14 mouse cellular contexts compared by ENCODE assay signal in the genomic region with DNA sequence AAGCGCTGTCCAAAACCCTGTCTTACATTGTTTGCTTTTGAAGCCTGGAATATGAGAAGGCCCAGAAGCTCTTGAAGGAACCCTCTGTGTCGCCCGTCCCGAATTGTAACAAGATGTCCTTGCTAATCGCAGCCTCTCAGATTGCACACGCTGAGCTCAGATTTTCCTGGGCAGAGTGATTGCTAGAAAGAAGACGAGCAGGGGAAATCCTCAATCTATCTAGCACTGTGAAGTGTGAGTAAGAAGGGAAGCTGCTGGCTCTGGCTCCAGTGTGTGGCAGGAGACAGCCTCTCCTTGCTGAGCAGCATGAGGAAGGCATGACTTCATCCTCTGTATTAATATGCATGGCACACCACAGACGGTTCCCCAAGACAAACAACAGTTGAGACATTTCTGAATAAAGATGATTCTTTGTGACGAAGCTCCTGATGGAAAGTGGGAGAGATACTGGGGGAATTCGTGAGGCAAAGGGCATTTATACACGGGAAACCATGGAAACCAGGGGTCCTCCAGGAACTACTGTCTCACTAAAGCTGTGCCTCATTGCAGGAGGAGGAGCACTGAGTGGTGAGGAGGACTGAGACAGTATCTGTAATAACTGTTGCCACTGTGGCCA. TPM values are rescaled to one million over a fixed set of nuclear protein-coding genes. Genes with fewer than 3 reads are reported as not detected.
DNase-seq lines count a peak whose midpoint lies in the region; ATAC-seq and TF ChIP-seq lines count a peak whose summit lies in the region.
"Had no signal": no experiment of that assay in that cellular context is flagged by ENCODE, and none has a peak within 500 bp of the region (broad histone marks: within the 10 kb centered on the region; RNA-seq: fewer than 3 reads in every experiment).

No protein-coding gene starts in this region.

- H3K27ac ChIP-seq in CH12.LX (ENCODE audit: insufficient read depth, low read depth) = no peak overlapping the region
- H3K27ac ChIP-seq in embryonic facial prominence, embryonic 13.5 days = peak overlapping the region; percentile 55; the same call in 1 of the 2 replicates
- H3K27ac ChIP-seq in hindbrain, embryonic 15.5 days (replicated peaks) = 0 out of 2 replicates have a peak overlapping the region, but pooled peaks have one; percentile 36
- H3K27ac ChIP-seq: limb, embryonic 12.5 days had no signal

- no peak for TF ChIP-seq CTCF in CH12.LX (conservative IDR thresholded peaks at IDR 0.05 in 1 of 2, IDR thresholded peaks at IDR 0.05 in 1 of 2; ENCODE audit: low read depth in 2 of 2, low read length in 2 of 2)

- in situ Hi-C loops in CH12.LX (cut with MboI; ENCODE audit: low pct_ligation_motif_present, low pct_unique_long_range_greater_than_20kb, low sequenced_read_pairs) = no loop called here

- H3K9me3 ChIP-seq in CH12.LX (replicated peaks; ENCODE audit: low read length) = no peaks in the 10 kb centered on the region
- H3K9me3 ChIP-seq in embryonic facial prominence, embryonic 13.5 days = no peaks in the 10 kb centered on the region
- H3K9me3 ChIP-seq in hindbrain, embryonic 15.5 days = no peaks in the 10 kb centered on the region
- H3K9me3 ChIP-seq: limb, embryonic 12.5 days; megakaryocyte, embryonic 14.5 days had no signal

- 23% methylated on average over 11 of the region's 11 CpGs for WGBS in embryonic facial prominence, embryonic 13.5 days
- 57% methylated on average over 11 of the region's 11 CpGs for WGBS in hindbrain, embryonic 15.5 days

- intact Hi-C loops in left cerebral cortex, postnatal 4 days (cut with DNase I) = no loop called here
- intact Hi-C loops in heart, postnatal 10 days (cut with DNase I) = no loop called here

- no peak for ATAC-seq in embryonic facial prominence, embryonic 13.5 days (ENCODE audit: insufficient number of reproducible peaks, insufficient read depth, low FRiP score, low TSS enrichment, low read depth)
- ATAC-seq in hindbrain, embryonic 15.5 days (ENCODE audit: low FRiP score, low read depth) = peak; percentile 77; the same call in 1 of the 2 replicates

- TF ChIP-seq POLR2A in CH12.LX (IDR thresholded peaks at IDR 0.05; ENCODE audit: low read depth, low read length) = no peak

- DNase-seq in CH12.LX (ENCODE audit: extremely low read depth) = peak; percentile 78
- peak; percentile 13 for DNase-seq in left cerebral cortex, postnatal 4 days
- no peak for DNase-seq in heart, postnatal 10 days
- no peak for DNase-seq in ovary, postnatal 36 days (ENCODE audit: low spot score)
- no peak for DNase-seq in cerebellum, postnatal 36 days
- DNase-seq in embryo, embryonic 11 days = no peak
- DNase-seq: adrenal gland, postnatal 36 days; retina, postnatal 1 day; thymus, postnatal 14 days had no signal

- peaks cover 2% of the 10 kb centered on the region for H3K27me3 ChIP-seq in CH12.LX (replicated peaks)
- peaks cover 15% of the 10 kb centered on the region; the same call in 1 of the 2 replicates for H3K27me3 ChIP-seq in embryonic facial prominence, embryonic 13.5 days
- H3K27me3 ChIP-seq in hindbrain, embryonic 15.5 days = no peaks in the 10 kb centered on the region

- no peak for TF ChIP-seq RAD21 in CH12.LX (IDR thresholded peaks at IDR 0.05; ENCODE audit: low read depth, low read length)

- H3K9ac ChIP-seq in CH12.LX (ENCODE audit: insufficient read depth, low read depth) = no peak overlapping the region
- no peak overlapping the region for H3K9ac ChIP-seq in embryonic facial prominence, embryonic 13.5 days
- no peak overlapping the region for H3K9ac ChIP-seq in hindbrain, embryonic 15.5 days
- H3K9ac ChIP-seq: limb, embryonic 12.5 days had no signal

- peaks cover 19 to 35% of the 10 kb centered on the region in 2 experiments for H3K4me1 ChIP-seq in CH12.LX (ENCODE audit: control insufficient read depth in 1 of 2, insufficient read depth in 2 of 2)
- H3K4me1 ChIP-seq in embryonic facial prominence, embryonic 13.5 days = peaks cover 41% of the 10 kb centered on the region
- H3K4me1 ChIP-seq in hindbrain, embryonic 15.5 days (replicated peaks) = peaks cover 5% of the 10 kb centered on the region; the same call in 1 of the 2 replicates
- H3K4me1 ChIP-seq: limb, embryonic 12.5 days had no signal

- no peaks in the 10 kb centered on the region for H3K79me2 ChIP-seq in CH12.LX (replicated peaks; ENCODE audit: control insufficient read depth, extremely low read depth, insufficient read depth, poor library complexity, severe bottlenecking)

- dilution Hi-C loops in CH12.LX (cut with MboI; ENCODE audit: extremely low pct_ligation_motif_present, extremely low pct_unique_long_range_greater_than_20kb, low sequenced_read_pairs) = no loop called here

- no peak overlapping the region for H3K4me3 ChIP-seq in CH12.LX (replicated peaks in 1 of 3; ENCODE audit: low read depth in 2 of 3, low read length in 2 of 3, poor library complexity in 1 of 3)
- no peak overlapping the region for H3K4me3 ChIP-seq in embryonic facial prominence, embryonic 13.5 days
- no peak overlapping the region for H3K4me3 ChIP-seq in hindbrain, embryonic 15.5 days
- H3K4me3 ChIP-seq: limb, embryonic 12.5 days; megakaryocyte, embryonic 14.5 days had no signal

- H3K4me2 ChIP-seq in CH12.LX (ENCODE audit: insufficient read depth, low read depth, poor library complexity, severe bottlenecking) = peak overlapping the region; percentile 21
- H3K4me2 ChIP-seq in embryonic facial prominence, embryonic 13.5 days = peak overlapping the region; percentile 26
- H3K4me2 ChIP-seq in hindbrain, embryonic 15.5 days = no peak overlapping the region
- H3K4me2 ChIP-seq: limb, embryonic 12.5 days had no signal

- no peaks in the 10 kb centered on the region for H3K36me3 ChIP-seq in CH12.LX (replicated peaks in 1 of 2; ENCODE audit: control insufficient read depth in 1 of 2, insufficient read depth in 1 of 2, low read length in 1 of 2)
- H3K36me3 ChIP-seq in embryonic facial prominence, embryonic 13.5 days = no peaks in the 10 kb centered on the region
- H3K36me3 ChIP-seq in hindbrain, embryonic 15.5 days = no peaks in the 10 kb centered on the region
- H3K36me3 ChIP-seq: limb, embryonic 12.5 days had no signal

- TF ChIP-seq EP300 in CH12.LX (IDR thresholded peaks at IDR 0.05; ENCODE audit: low read length) = peak; percentile 70

TF ChIP-seq in CH12.LX, 34 proteins besides CTCF, POLR2A, EP300 and RAD21:
- TF ChIP-seq JUND (conservative IDR thresholded peaks at IDR 0.05; ENCODE audit: low read depth, low read length) (peak; percentile 60), MXI1 (IDR thresholded peaks at IDR 0.05; ENCODE audit: low read depth, low read length) (0 out of 2 replicates have a peak, but pooled peaks have one; percentile 17), NRF1 (IDR thresholded peaks at IDR 0.05; ENCODE audit: low read depth, low read length) (no peak), ETS1 (conservative IDR thresholded peaks at IDR 0.05; ENCODE audit: low read depth, low read length) (peak; percentile 88), USF2 (conservative IDR thresholded peaks at IDR 0.05; ENCODE audit: low read depth, low read length) (no peak), USF1 (IDR thresholded peaks at IDR 0.05; ENCODE audit: low read depth, low read length) (no peak), MAFK (IDR thresholded peaks at IDR 0.05; ENCODE audit: insufficient replicate concordance, low read length) (no peak), CHD1 (IDR thresholded peaks at IDR 0.05; ENCODE audit: low read depth, low read length) (no peak), CHD2 (IDR thresholded peaks at IDR 0.05; ENCODE audit: low read length) (0 out of 2 replicates have a peak, but pooled peaks have one; percentile 41), NELFE (IDR thresholded peaks at IDR 0.05; ENCODE audit: low read depth, low read length) (no peak), MEF2A (IDR thresholded peaks at IDR 0.05; ENCODE audit: borderline replicate concordance, low read depth, low read length) (peak; percentile 60), SIN3A (IDR thresholded peaks at IDR 0.05; ENCODE audit: low read length) (peak; percentile 37; the same call in 1 of the 2 replicates), GABPA (IDR thresholded peaks at IDR 0.05; ENCODE audit: insufficient replicate concordance, low read depth, low read length) (no peak), JUN (IDR thresholded peaks at IDR 0.05; ENCODE audit: insufficient read depth, low read depth, low read length) (peak; percentile 70), PAX5 (IDR thresholded peaks at IDR 0.05; ENCODE audit: low read length) (no peak), SMC3 (IDR thresholded peaks at IDR 0.05; ENCODE audit: low read depth, low read length) (no peak), MAX (IDR thresholded peaks at IDR 0.05; ENCODE audit: low read length) (0 out of 2 replicates have a peak, but pooled peaks have one; percentile 42), ZNF384 (IDR thresholded peaks at IDR 0.05; ENCODE audit: low read depth, low read length) (no peak), IRF4 (IDR thresholded peaks at IDR 0.05; ENCODE audit: low read depth, low read length) (peak; percentile 86), POLR2AphosphoS2 (IDR thresholded peaks at IDR 0.05; ENCODE audit: low read depth, low read length) (no peak), MYC (IDR thresholded peaks at IDR 0.05; ENCODE audit: low read depth, low read length) (no peak), BHLHE40 (IDR thresholded peaks at IDR 0.05; ENCODE audit: low read depth, low read length) (peak; percentile 89), ELF1 (IDR thresholded peaks at IDR 0.05; ENCODE audit: low read depth, low read length) (peak; percentile 25; the same call in 1 of the 2 replicates)

RNA-seq across cellular contexts. Expression of a gene that starts 4.0 kb away (rescaled TPM):
- not detected in 2 replicates for total RNA-seq in CH12.LX (2012; rRNA removed)
- total RNA-seq in CH12.LX (2014; rRNA removed) = not detected in 2 replicates
- 0.08 and 0.13 TPM in 2 replicates for polyA plus RNA-seq in CH12.LX (2012; ENCODE audit: insufficient read length, low read depth)
- polyA plus RNA-seq in embryonic facial prominence, embryonic 13.5 days (2015; fragmentation: Nextera tagmentation; extraction: Ambion mirVana) = 7.8 and 14.1 TPM in 2 replicates
- polyA plus RNA-seq in hindbrain, embryonic 15.5 days (2015; fragmentation: Nextera tagmentation; extraction: Ambion mirVana) = 0.08 and 0.12 TPM in 2 replicates
- under 1 TPM; 0.62 to 0.95 TPM for total RNA-seq in left cerebral cortex, postnatal 4 days (2021)
- total RNA-seq in heart, postnatal 10 days (2021) = under 1 TPM in 1 of 2 experiments, not detected in 1; 0.10 TPM
- total RNA-seq: heart, postnatal 25 days had no signal

RNA-seq across cellular contexts. Expression of a gene that starts 45.6 kb away (rescaled TPM):
- total RNA-seq in CH12.LX (2012; rRNA removed) = 103 and 107 TPM in 2 replicates
- 142 and 147 TPM in 2 replicates for total RNA-seq in CH12.LX (2014; rRNA removed)
- polyA plus RNA-seq in CH12.LX (2012; ENCODE audit: insufficient read length, low read depth) = 103 and 106 TPM in 2 replicates
- polyA plus RNA-seq in embryonic facial prominence, embryonic 13.5 days (2015; fragmentation: Nextera tagmentation; extraction: Ambion mirVana) = 252 and 254 TPM in 2 replicates
- 125 and 141 TPM in 2 replicates for polyA plus RNA-seq in hindbrain, embryonic 15.5 days (2015; fragmentation: Nextera tagmentation; extraction: Ambion mirVana)
- 10 to 100 TPM; 41.1 to 48.1 TPM for total RNA-seq in left cerebral cortex, postnatal 4 days (2021)
- 10 to 100 TPM; 96.6 to 98.2 TPM for total RNA-seq in heart, postnatal 10 days (2021)

Comparison
In these comparisons a context has a peak if more than half of its experiments do, and no peak if none do; other contexts are left out.
1. DNase-seq: peak in CH12.LX (single experiment) and left cerebral cortex, postnatal 4 days (single experiment); none in heart, postnatal 10 days (0 of 2), ovary, postnatal 36 days (single experiment), cerebellum, postnatal 36 days (0 of 2) and embryo, embryonic 11 days (single experiment).